Mouse (Mus musculus) midbrain, embryonic 13.5 days (tissue): ENCODE data around the gene Il25. TPM values are rescaled to one million over a fixed set of nuclear protein-coding genes. Genes with fewer than 3 reads are reported as not detected.
A peak's percentile ranks its signal among the peaks of the same experiment; 100 is the strongest.

Experiments used
- ATAC-seq: fragments of 200-750 bp; cut with Nextera tagmentation; 2 replicates; pipeline ENCODE4 v1.8.0; 2017; ENCODE audit warnings: mild to moderate bottlenecking, moderate TSS enrichment, moderate library complexity
- H3K27ac ChIP-seq: fragments of 300-500 bp; sonication (generic); 2 replicates; pipeline ENCODE4 v1.5.1; 2015; ENCODE audit warnings: inconsistent platforms, mild to moderate bottlenecking, moderate library complexity
- H3K27me3 ChIP-seq: fragments of 300-500 bp; sonication (generic); 2 replicates; pipeline ENCODE4 v1.6.1; 2015; ENCODE audit warnings: mild to moderate bottlenecking, inconsistent platforms
- H3K36me3 ChIP-seq: fragments of 300-500 bp; sonication (generic); 2 replicates; pipeline ENCODE4 v1.6.1; 2015; ENCODE audit warnings: mild to moderate bottlenecking, inconsistent platforms
- H3K4me1 ChIP-seq: fragments of 300-500 bp; sonication (generic); replicated peaks from 2 replicates; pipeline ENCODE4 v1.6.1; 2015; ENCODE audit warnings: inconsistent platforms
- H3K4me2 ChIP-seq: fragments of 300-500 bp; sonication (generic); replicated peaks from 2 replicates; pipeline ENCODE4 v1.6.1; 2015; ENCODE audit warnings: moderate library complexity, mild to moderate bottlenecking, inconsistent platforms
- H3K4me3 ChIP-seq: fragments of 300-500 bp; sonication (generic); replicated peaks from 2 replicates; pipeline ENCODE4 v1.5.1; 2015; ENCODE audit warnings: mild to moderate bottlenecking, inconsistent platforms
- H3K9ac ChIP-seq: fragments of 300-500 bp; sonication (generic); replicated peaks from 2 replicates; pipeline ENCODE4 v1.6.1; 2015; ENCODE audit warnings: mild to moderate bottlenecking, inconsistent platforms
- H3K9me3 ChIP-seq: fragments of 300-500 bp; sonication (generic); 2 replicates; pipeline ENCODE4 v1.6.1; 2016; ENCODE audit warnings: mild to moderate bottlenecking, inconsistent platforms
- WGBS: fragments of 180-500 bp; shearing (Covaris S2); methylation state at CpG from one replicate; pipeline ENCODE4 v1.1.7; 2015; 5-methylcytosine and 5-hydroxymethylcytosine counted together
- polyA plus RNA-seq: library from polyadenylated mRNA; unstranded; fragments of >200 nt; fragmentation: Nextera tagmentation; extraction: Ambion mirVana; gene quantifications from 2 replicates; pipeline ENCODE4 v1.2.1, GENCODE M21; 2015

The Il25 gene
- 0.15 and 0.19 TPM in 2 replicates for polyA plus RNA-seq

DNA sequence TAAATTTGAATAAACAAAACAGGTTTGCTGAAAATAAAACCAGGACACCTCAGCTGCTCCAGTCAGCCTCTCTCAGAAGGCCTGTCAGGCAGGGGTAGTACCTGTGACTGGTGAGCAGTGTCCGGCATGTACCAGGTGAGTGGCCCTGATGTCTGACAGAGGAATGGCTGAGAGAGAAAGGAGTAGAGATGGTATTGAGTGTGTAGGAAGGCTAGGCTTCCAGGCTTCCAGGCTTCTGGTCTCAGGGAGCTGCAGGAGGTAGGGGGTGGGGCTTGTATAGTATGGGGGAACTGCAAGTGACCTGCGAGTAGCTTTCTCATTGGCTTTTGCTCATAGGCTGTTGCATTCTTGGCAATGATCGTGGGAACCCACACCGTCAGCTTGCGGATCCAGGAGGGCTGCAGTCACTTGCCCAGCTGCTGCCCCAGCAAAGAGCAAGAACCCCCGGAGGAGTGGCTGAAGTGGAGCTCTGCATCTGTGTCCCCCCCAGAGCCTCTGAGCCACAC lies at the start of gene Il25:
TSS of gene Il25 (plus strand) at position 51 of the 506 bp plus-strand sequence.
- WGBS, result 37% methylated on average over 6 of the region's 6 CpGs
- 0 out of 2 replicates have a peak, but pooled peaks have one; percentile 16 for ATAC-seq
- H3K9ac ChIP-seq, result no peak within 1 kb of the TSS

DNA sequence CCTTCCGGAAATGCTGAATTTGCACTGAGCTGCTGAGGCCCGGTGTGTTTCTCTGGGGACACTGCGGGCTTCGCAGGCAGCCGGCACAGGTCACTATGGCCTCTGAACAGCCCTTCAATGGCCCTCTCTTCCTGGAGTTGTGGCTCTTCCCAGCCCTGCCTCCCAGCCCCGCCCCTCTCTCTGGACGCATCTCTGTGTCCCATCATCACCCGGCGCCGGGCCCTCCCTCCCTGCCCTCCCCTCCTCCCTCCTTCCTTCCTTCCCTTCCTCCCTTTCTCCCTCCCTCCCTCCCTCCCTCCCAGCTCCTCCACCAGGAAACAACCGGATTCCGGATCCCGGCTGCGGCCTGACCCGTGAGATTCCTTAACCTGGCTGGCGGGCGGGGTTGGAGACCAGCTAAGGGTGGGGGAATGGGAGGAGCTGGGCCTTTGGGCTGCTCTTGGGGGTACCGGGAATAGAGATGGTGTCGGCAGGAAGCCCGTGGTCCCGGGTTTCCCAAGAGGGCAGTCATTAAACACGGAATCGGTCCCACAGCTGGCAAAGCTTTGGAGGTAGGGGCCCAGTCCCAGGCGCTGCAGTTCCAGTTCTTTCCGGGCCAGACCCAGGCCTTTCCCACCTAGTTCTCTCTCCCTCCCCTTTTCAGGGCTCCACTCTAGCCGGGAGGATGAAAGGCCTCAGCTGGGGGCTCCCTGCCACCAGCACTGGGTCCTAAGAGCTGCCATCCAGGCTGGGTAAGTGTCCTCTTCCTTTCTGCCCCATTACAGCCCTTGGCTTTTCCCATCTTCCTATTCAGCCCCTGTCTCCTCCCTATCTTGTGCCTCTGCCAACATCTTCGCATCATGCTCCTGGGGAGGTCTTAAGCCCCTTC lies 49.1 kb upstream of the Il25 start, which contains the start of the genes Bcl2l2 and Gm20521:
TSS of gene Bcl2l2 (plus strand) at position 224 of the 868 bp plus-strand sequence.
TSS of gene Gm20521 (plus strand) at position 288 of the 868 bp plus-strand sequence.
- Histone ChIP-seq H3K27ac (peak within 1 kb of the TSS; percentile 88), H3K36me3 (peaks cover 23% of the 10 kb centered on the region), H3K4me1 (peaks cover 24% of the 10 kb centered on the region), H3K9me3 (no peaks in the 10 kb centered on the region), H3K4me3 (peak within 1 kb of the TSS; percentile 71), H3K9ac (peak within 1 kb of the TSS; percentile 91), H3K27me3 (peaks cover 6% of the 10 kb centered on the region; the same call in 1 of the 2 replicates), H3K4me2 (peak within 1 kb of the TSS; percentile 79)
- whole genome bisulfite sequencing, result under 1% methylated on average over 27 of the region's 27 CpGs
- ATAC-seq, result peak; percentile 89

More for the DNA sequence above, at the start of gene Il25:
- no peaks in the 10 kb centered on the region for H3K36me3 ChIP-seq
- no peak within 1 kb of the TSS for H3K27ac ChIP-seq
- H3K4me2 ChIP-seq, result no peak within 1 kb of the TSS
- no peak within 1 kb of the TSS for H3K4me3 ChIP-seq
- peaks cover 21% of the 10 kb centered on the region for H3K4me1 ChIP-seq
- H3K9me3 ChIP-seq, result no peaks in the 10 kb centered on the region
- H3K27me3 ChIP-seq, result no peaks in the 10 kb centered on the region

- Histone ChIP-seq H3K9ac (peak overlapping the region; percentile 91), H3K36me3 (peaks cover 23% of the 10 kb centered on the region), H3K27ac (peak overlapping the region; percentile 88), H3K4me3 (peak overlapping the region; percentile 71), H3K4me2 (peak overlapping the region; percentile 79), H3K27me3 (peaks cover 3% of the 10 kb centered on the region; the same call in 1 of the 2 replicates), H3K9me3 (no peaks in the 10 kb centered on the region), H3K4me1 (peaks cover 24% of the 10 kb centered on the region)
- 33% methylated on average over 21 of the region's 21 CpGs for WGBS
- ATAC-seq, result no peak
These were observed 48.3 kb upstream of the Il25 start for GRCm38 (mm10) chr14:54884022-54884712.

- peaks cover 3% of the 10 kb centered on the region; the same call in 1 of the 2 replicates for H3K27me3 ChIP-seq
- peak overlapping the region; percentile 54 for H3K9ac ChIP-seq
- no peaks in the 10 kb centered on the region for H3K9me3 ChIP-seq
- no peak overlapping the region for H3K27ac ChIP-seq
- no peak for ATAC-seq
- 89% methylated on average over 11 of the region's 11 CpGs for WGBS
- H3K4me1 ChIP-seq, result peaks cover 24% of the 10 kb centered on the region
- peak overlapping the region; percentile 79; the same call in 1 of the 2 replicates for H3K4me2 ChIP-seq
- peak overlapping the region; percentile 12; the same call in 1 of the 2 replicates for H3K4me3 ChIP-seq
- H3K36me3 ChIP-seq, result peaks cover 23% of the 10 kb centered on the region
These were observed 47.2 kb upstream of the Il25 start for GRCm38 (mm10) chr14:54885309-54885708.

GRCm38 (mm10) chr14:54892200-54892599 lies 40.3 kb upstream of the Il25 start, which contains the start of gene Pabpn1:
TSS of gene Pabpn1 (plus strand) at chr14:54892500.
- WGBS, result 93% methylated on average over 3 of the region's 3 CpGs
- Histone ChIP-seq H3K4me2 (peak within 1 kb of the TSS; percentile 51), H3K36me3 (peaks cover 21% of the 10 kb centered on the region), H3K9me3 (no peaks in the 10 kb centered on the region), H3K4me1 (peaks cover 23% of the 10 kb centered on the region), H3K4me3 (peak within 1 kb of the TSS; percentile 40), H3K27me3 (no peaks in the 10 kb centered on the region), H3K9ac (peak within 1 kb of the TSS; percentile 2; the same call in 1 of the 2 replicates), H3K27ac (peak within 1 kb of the TSS; percentile 69)
- no peak for ATAC-seq

GRCm38 (mm10) chr14:54893651-54894181 lies 38.8 kb upstream of the Il25 start:
- WGBS, result under 1% methylated on average over 38 of the region's 38 CpGs
- Histone ChIP-seq H3K27ac (peak overlapping the region; percentile 97), H3K4me2 (peak overlapping the region; percentile 51), H3K4me1 (peaks cover 29% of the 10 kb centered on the region), H3K9me3 (no peaks in the 10 kb centered on the region), H3K36me3 (peaks cover 31% of the 10 kb centered on the region), H3K9ac (peak overlapping the region; percentile 100), H3K27me3 (no peaks in the 10 kb centered on the region), H3K4me3 (peak overlapping the region; percentile 92)
- peak; percentile 99 for ATAC-seq

DNA sequence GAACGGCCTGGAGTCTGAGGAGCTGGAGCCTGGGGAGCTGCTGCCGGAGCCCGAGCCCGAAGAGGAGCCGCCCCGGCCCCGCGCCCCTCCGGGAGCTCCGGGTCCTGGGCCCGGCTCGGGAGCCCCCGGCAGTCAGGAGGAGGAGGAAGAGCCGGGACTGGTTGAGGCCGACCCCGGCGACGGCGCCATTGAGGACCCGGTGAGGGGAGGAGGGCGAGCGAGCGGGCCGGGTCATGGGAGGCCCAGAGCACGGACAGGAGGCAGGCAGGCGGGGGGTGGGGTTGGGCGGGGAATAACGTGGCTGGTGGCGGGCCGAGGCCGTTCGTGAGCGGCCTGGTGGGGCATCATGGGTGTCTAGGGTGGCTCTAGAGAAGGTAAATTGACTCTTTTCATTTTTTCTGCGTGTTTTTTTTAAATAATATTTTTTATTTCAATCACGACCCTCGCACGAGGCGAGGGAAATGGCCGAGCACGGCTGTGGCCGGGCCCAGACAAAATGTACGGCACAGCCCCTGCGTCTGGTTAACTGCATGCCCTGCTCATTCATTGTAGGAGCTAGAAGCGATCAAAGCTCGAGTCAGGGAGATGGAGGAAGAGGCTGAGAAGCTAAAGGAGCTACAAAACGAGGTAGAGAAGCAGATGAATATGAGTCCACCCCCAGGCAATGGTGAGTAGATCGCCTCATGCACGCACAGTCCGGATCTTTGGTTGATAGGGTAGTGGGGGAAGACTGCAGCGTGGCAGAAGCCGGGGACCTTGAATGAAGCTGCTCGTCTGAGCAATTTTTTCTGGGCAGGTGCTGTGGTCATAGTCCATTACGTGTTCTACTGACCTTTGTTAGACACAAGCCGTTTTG lies 38.0 kb upstream of the Il25 start:
- H3K27ac ChIP-seq, result peak overlapping the region; percentile 97
- peak overlapping the region; percentile 66 for H3K4me2 ChIP-seq
- H3K27me3 ChIP-seq, result no peaks in the 10 kb centered on the region
- peak overlapping the region; percentile 92 for H3K4me3 ChIP-seq
- ATAC-seq, result peak; percentile 60; the same call in 1 of the 2 replicates
- WGBS, result under 1% methylated on average over 53 of the region's 54 CpGs
- peaks cover 37% of the 10 kb centered on the region for H3K36me3 ChIP-seq
- peak overlapping the region; percentile 100 for H3K9ac ChIP-seq
- peaks cover 29% of the 10 kb centered on the region for H3K4me1 ChIP-seq
- H3K9me3 ChIP-seq, result no peaks in the 10 kb centered on the region

DNA sequence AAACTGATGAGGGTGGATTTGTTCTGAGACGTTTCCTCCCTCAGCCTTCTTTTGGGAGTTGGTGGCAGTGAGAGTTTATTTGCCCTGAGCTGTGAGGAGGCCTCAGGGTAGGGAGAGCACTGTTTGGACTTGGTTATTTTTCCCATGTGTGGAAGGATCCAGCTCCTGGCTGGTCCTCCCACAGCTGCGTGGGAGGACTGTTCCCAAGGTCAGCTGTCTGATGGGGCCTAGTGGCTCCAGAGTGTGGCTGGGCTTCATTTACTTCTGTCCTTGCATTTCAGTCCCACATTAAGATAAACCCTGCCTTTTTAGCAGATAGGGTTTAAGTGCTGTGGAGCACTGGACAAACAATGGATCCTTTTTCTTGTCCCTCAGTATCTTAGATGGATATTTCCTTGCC lies 35.0 kb upstream of the Il25 start:
- no peak overlapping the region for H3K9ac ChIP-seq
- no peak overlapping the region; the same call in 1 of the 2 replicates for H3K4me3 ChIP-seq
- no peak overlapping the region for H3K4me2 ChIP-seq
- no peak overlapping the region for H3K27ac ChIP-seq
- no peak for ATAC-seq
- H3K36me3 ChIP-seq, result peaks cover 37% of the 10 kb centered on the region
- WGBS, result 70% methylated on average over 2 of the region's 2 CpGs
- no peaks in the 10 kb centered on the region for H3K9me3 ChIP-seq
- H3K27me3 ChIP-seq, result no peaks in the 10 kb centered on the region
- H3K4me1 ChIP-seq, result peaks cover 29% of the 10 kb centered on the region

DNA sequence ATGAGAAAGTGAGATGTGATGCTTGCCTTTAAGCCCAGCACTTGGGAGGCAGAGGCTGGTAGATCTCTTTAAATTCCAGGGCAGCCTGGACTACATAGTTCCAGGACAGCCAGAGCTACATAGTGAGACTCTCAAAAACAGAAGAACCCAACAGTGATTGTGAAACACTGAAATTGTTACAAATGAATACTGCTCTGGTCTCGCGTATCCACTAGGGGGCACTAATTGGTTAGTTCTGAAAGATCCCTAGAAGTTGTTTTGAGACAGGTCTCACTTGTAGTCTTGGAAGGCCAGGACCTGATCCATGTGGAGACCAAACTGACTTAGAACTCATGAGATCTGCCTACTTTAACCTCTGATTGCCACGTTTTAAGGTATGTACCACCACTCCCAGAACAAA lies 32.1 kb upstream of the Il25 start:
- peak; percentile 63 for ATAC-seq

DNA sequence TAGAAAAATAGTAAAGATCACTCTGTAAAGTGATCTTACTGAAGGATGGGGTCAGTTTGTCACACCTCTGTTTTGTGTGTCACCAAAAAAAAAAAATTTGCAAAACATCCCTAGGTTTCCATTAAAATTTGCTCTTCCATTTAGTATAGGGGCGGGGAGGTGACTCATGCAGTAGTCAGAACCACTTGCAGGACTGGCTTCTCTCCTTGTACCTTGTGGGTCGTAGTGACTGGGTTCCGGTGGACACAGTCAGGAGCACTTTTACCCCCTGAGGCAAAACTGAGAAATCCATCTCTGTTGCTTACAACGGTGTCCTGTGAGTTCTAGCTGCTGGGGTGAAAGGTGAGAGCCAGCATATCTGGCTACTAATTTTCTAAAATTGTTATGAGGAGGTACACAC lies 28.9 kb upstream of the Il25 start:
- Histone ChIP-seq H3K4me1 (0 out of 2 replicates have a peak, but pooled peaks cover 7% of the 10 kb centered on the region), H3K27ac (no peak overlapping the region), H3K9ac (no peak overlapping the region), H3K4me2 (no peak overlapping the region), H3K4me3 (no peak overlapping the region), H3K27me3 (no peaks in the 10 kb centered on the region), H3K36me3 (peaks cover 56% of the 10 kb centered on the region), H3K9me3 (no peaks in the 10 kb centered on the region)
- 93% methylated on average over 4 of the region's 4 CpGs for WGBS
- ATAC-seq, result no peak

More for the DNA sequence above, 32.1 kb upstream of the Il25 start:
- H3K9me3 ChIP-seq, result no peaks in the 10 kb centered on the region
- H3K27ac ChIP-seq, result peak overlapping the region; percentile 1; the same call in 1 of the 2 replicates
- no peak overlapping the region for H3K9ac ChIP-seq
- H3K4me2 ChIP-seq, result no peak overlapping the region
- H3K27me3 ChIP-seq, result no peaks in the 10 kb centered on the region
- no peak overlapping the region for H3K4me3 ChIP-seq
- WGBS, result under 1% methylated on average over 3 of the region's 3 CpGs
- peaks cover 20% of the 10 kb centered on the region for H3K4me1 ChIP-seq
- peaks cover 55% of the 10 kb centered on the region for H3K36me3 ChIP-seq
